Mouse (Mus musculus): ENCODE data around the gene Prkar1b. TPM values are rescaled to one million over a fixed set of nuclear protein-coding genes. Genes with fewer than 3 reads are reported as not detected.

Gene Prkar1b
- polyA plus RNA-seq, 1 experiment from 2014 or later = 0.75 TPM

GRCm38 (mm10) chr5:139034746-139035145 is 115.1 kb downstream of the Prkar1b start:
- WGBS (ENCODE audit: missing documents) = 88% methylated on average over 6 of the region's 6 CpGs
- no peak overlapping the region for H3K4me3 ChIP-seq (ENCODE audit: inconsistent target)
- H3K79me2 ChIP-seq (ENCODE audit: inconsistent target) = no peaks in the 10 kb centered on the region
- H3K27ac ChIP-seq = no peak overlapping the region
- no peaks in the 10 kb centered on the region for H3K36me3 ChIP-seq (ENCODE audit: inconsistent target)

DNA sequence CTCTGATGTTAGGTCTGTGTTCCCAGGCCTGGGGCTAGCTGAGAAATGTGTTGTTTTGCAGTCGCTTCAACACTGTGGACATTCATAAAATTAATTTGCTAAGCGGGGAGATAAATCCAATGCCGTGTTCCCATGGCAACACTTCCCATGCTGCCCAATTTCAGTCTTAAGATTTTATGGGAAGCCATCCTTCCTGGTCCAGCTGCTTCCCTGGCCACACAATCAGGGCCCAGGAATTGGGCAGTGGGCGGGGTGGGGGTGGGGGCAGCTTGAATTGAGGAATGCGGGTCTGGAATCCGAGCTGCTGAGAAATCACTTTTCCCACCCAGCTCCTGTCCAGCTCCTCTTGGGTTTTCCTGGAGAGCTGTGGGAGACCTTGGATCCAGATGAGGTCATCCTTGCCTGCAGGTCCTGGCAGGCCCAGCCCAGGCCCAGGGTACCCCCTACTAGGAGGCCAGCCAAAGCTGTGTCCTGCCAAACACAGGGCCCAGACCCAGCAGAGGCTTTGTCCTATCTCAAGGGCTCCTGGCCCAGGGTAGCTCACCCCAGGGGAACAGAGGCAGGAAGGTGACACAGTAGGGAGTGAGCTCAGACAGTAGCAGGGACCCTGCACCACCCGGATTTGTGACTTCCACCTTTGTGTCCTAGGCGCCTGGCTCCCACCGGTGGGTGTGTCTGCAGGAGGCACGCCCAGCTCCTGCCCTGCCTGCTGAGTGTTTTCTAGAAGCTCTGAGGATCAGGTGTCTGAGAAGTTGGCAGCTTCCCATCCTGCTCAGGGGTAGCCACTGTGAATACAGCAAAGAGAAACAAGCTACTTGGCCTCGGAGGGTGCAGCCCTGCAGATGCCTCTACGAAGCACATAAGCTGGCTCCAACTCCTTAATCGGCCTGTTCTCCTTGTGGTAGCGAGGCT is 116.1 kb downstream of the Prkar1b start:
- 89% methylated on average over 14 of the region's 14 CpGs for WGBS (ENCODE audit: missing documents)
- no peak overlapping the region for H3K4me3 ChIP-seq (ENCODE audit: inconsistent target)
- H3K79me2 ChIP-seq (ENCODE audit: inconsistent target) = no peaks in the 10 kb centered on the region
- H3K27ac ChIP-seq = no peak overlapping the region
- no peaks in the 10 kb centered on the region for H3K36me3 ChIP-seq (ENCODE audit: inconsistent target)

DNA sequence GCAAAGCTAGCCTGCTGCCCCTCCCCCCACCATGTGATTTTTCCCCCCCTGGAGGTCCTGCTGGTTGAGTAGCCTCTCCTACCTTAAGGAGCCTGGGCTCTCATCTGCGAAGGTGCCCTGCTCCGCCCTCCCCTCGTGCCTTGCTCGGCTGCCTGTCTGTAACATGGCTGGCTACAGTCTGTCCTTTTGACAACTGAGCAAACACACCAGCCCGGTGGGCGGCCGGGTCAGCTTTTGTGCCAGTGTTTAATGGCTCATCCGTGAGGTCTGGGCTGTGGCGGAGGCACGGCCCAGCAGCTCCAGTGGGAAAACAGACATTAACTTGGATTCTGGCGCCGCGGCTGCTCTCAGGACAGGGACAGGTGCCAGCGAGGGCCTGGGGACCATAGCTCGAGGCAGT is 122.2 kb downstream of the Prkar1b start:
- H3K4me3 ChIP-seq (ENCODE audit: inconsistent target) = no peak overlapping the region
- no peaks in the 10 kb centered on the region for H3K79me2 ChIP-seq (ENCODE audit: inconsistent target)
- WGBS (ENCODE audit: missing documents) = 97% methylated on average over 15 of the region's 15 CpGs
- no peaks in the 10 kb centered on the region for H3K36me3 ChIP-seq (ENCODE audit: inconsistent target)
- H3K27ac ChIP-seq = no peak overlapping the region

DNA sequence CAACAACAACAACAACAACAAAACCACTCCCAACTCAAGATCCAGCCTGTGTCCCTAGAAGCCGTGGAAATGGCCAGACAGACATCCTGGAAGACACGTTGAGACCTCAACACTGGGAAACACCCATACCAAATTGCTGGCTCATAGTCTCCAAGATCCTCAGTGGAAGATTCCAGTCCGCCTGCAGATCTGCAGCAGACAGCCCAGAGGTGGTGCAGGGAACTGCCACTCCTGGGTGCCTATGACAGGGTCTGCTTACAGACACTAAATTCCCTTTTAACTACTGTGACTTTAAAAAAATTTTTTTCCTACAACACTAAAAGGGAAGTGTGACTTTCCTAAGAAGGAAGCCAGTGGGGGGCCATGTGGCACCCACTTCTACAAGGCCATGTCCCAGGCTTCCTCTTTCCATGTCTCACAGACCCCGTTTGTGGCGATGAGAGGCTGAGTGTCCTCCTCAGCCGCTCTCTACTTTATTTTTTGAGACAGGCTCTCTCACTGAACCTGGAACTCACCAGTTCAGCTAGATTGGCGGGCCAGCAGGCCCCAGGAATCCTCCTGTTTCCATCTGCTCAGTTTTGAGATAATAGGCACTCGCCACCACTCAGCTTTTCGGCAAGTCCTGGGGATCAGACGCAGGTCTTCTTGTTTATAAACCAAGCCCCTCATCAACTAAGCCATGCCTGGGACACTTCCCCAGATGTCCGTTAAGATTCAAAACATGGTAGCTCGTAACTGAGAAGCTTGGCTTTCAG is 125.3 kb downstream of the Prkar1b start:
- WGBS (ENCODE audit: missing documents) = 28% methylated on average over 12 of the region's 12 CpGs
- peak overlapping the region; percentile 81 for H3K27ac ChIP-seq
- no peaks in the 10 kb centered on the region for H3K36me3 ChIP-seq (ENCODE audit: inconsistent target)
- no peaks in the 10 kb centered on the region for H3K79me2 ChIP-seq (ENCODE audit: inconsistent target)
- H3K4me3 ChIP-seq (ENCODE audit: inconsistent target) = no peak overlapping the region

- Histone ChIP-seq H3K79me2 (ENCODE audit: inconsistent target) (no peaks in the 10 kb centered on the region), H3K36me3 (ENCODE audit: inconsistent target) (no peaks in the 10 kb centered on the region), H3K4me3 (ENCODE audit: inconsistent target) (no peak overlapping the region), H3K27ac (no peak overlapping the region)
- WGBS (ENCODE audit: missing documents) = 90% methylated on average over 6 of the region's 6 CpGs
Measured at GRCm38 (mm10) chr5:139020595-139020994, 129.2 kb downstream of the Prkar1b start.

- H3K79me2 ChIP-seq (ENCODE audit: inconsistent target) = no peaks in the 10 kb centered on the region
- no peak overlapping the region for H3K4me3 ChIP-seq (ENCODE audit: inconsistent target)
- no peaks in the 10 kb centered on the region for H3K36me3 ChIP-seq (ENCODE audit: inconsistent target)
- H3K27ac ChIP-seq = peak overlapping the region; percentile 38
- WGBS (ENCODE audit: missing documents) = 65% methylated on average over 15 of the region's 15 CpGs
Measured at GRCm38 (mm10) chr5:139017371-139018124, 132.3 kb downstream of the Prkar1b start.

DNA sequence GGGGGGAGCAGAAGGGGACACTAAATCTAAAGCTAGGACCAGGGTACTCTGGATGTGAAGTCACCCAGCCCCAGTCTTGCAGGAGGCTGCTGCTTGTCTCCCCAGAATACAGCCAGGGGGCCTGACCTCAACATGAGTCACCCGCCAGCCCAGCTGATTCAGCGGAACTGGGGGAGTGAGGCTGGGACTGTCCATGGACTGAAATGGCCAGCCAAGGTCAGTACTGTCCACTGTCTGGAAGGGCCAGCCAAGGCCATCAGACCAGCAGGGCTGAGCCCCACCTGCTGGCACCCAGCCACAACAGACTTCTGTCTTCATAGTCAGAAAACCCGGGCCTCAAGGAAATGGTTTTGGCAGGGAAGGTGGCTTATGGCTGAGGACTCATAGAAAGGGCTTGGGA is 134.7 kb downstream of the Prkar1b start:
- H3K27ac ChIP-seq = peak overlapping the region; percentile 59
- H3K36me3 ChIP-seq (ENCODE audit: inconsistent target) = no peaks in the 10 kb centered on the region
- H3K4me3 ChIP-seq (ENCODE audit: inconsistent target) = no peak overlapping the region
- no peaks in the 10 kb centered on the region for H3K79me2 ChIP-seq (ENCODE audit: inconsistent target)
- WGBS (ENCODE audit: missing documents) = 5% methylated on average over 3 of the region's 3 CpGs

DNA sequence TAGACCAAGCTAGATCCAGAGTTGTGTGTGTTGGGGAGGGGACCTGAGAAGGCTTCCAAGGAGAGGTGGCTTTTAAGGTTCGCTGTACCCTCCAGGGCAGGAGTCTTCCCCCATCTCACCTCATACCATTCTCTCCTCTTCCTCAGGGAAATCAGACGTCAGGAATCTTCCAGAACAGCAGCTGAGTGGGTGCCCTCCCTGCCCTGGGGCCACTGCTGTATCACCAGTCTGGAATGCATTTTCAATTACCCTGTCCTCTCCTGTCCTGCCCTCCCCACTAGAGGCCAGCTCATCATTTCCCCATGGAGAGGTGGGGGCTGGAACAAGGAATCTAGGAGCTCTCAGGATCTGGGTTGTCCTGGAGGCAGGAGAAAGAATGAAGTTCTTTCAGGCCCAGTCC is 139.2 kb downstream of the Prkar1b start:
- no peaks in the 10 kb centered on the region for H3K79me2 ChIP-seq (ENCODE audit: inconsistent target)
- H3K4me3 ChIP-seq (ENCODE audit: inconsistent target) = no peak overlapping the region
- H3K27ac ChIP-seq = no peak overlapping the region
- 75% methylated on average over 2 of the region's 2 CpGs for WGBS (ENCODE audit: missing documents)
- H3K36me3 ChIP-seq (ENCODE audit: inconsistent target) = no peaks in the 10 kb centered on the region

DNA sequence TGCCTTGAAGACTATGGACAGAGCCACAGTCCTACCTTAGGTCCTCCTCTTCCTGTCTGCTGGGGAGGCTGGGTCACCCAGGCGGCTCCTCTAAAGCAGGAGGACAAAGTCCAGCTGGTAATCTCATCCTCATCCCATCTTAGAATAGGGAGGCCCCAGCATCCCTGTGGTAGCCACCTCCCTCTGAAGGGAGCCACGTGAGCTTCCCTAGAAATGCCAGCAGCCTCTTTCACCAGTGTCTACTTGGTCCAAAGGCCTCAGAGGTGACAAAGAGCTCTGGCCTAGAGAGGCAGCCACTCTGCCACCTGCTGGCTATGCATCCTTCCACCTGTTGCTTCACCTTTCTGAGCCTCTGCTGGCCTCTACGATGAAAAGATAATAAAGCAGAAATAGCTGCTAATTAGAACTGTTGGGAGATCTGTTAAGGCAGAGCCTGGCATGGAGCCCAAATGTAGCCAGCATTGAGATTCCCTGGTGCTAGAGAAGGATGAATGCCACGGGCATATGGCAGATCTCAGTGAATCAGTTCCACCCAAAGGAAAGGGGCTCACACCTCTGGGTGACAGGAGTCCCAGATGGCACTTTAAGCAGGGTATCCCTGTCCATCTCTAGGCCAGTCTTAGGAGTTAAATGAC is 142.5 kb downstream of the Prkar1b start:
- Histone ChIP-seq H3K36me3 (ENCODE audit: inconsistent target) (no peaks in the 10 kb centered on the region), H3K79me2 (ENCODE audit: inconsistent target) (no peaks in the 10 kb centered on the region), H3K27ac (no peak overlapping the region), H3K4me3 (ENCODE audit: inconsistent target) (no peak overlapping the region)
- WGBS (ENCODE audit: missing documents) = 71% methylated on average over 4 of the region's 4 CpGs

- Histone ChIP-seq H3K27ac (no peak overlapping the region), H3K4me3 (ENCODE audit: inconsistent target) (no peak overlapping the region), H3K36me3 (ENCODE audit: inconsistent target) (no peaks in the 10 kb centered on the region), H3K79me2 (ENCODE audit: inconsistent target) (no peaks in the 10 kb centered on the region)
- WGBS (ENCODE audit: missing documents) = 86% methylated on average over 6 of the region's 6 CpGs
Measured at GRCm38 (mm10) chr5:139004588-139004987, 145.2 kb downstream of the Prkar1b start.

GRCm38 (mm10) chr5:138999716-139000115 is 150.1 kb downstream of the Prkar1b start:
- H3K27ac ChIP-seq = no peak overlapping the region
- WGBS (ENCODE audit: missing documents) = 77% methylated on average over 7 of the region's 7 CpGs
- H3K36me3 ChIP-seq (ENCODE audit: inconsistent target) = no peaks in the 10 kb centered on the region
- H3K4me3 ChIP-seq (ENCODE audit: inconsistent target) = no peak overlapping the region
- H3K79me2 ChIP-seq (ENCODE audit: inconsistent target) = no peaks in the 10 kb centered on the region

GRCm38 (mm10) chr5:138997936-138998580 is 151.7 kb downstream of the Prkar1b start:
- H3K79me2 ChIP-seq (ENCODE audit: inconsistent target) = no peaks in the 10 kb centered on the region
- H3K27ac ChIP-seq = no peak overlapping the region
- WGBS (ENCODE audit: missing documents) = 2% methylated on average over 30 of the region's 30 CpGs
- H3K4me3 ChIP-seq (ENCODE audit: inconsistent target) = peak overlapping the region; percentile 3; the same call in 1 of the 2 replicates
- H3K36me3 ChIP-seq (ENCODE audit: inconsistent target) = no peaks in the 10 kb centered on the region

GRCm38 (mm10) chr5:138997171-138997788 is 152.5 kb downstream of the Prkar1b start, which contains the start of gene Pdgfa:
Pdgfa (minus strand) TSS chr5:138997370.
- H3K27ac ChIP-seq = no peak within 1 kb of the TSS
- WGBS (ENCODE audit: missing documents) = 17% methylated on average over 48 of the region's 48 CpGs
- H3K4me3 ChIP-seq (ENCODE audit: inconsistent target) = peak within 1 kb of the TSS; percentile 3; the same call in 1 of the 2 replicates
- no peaks in the 10 kb centered on the region for H3K79me2 ChIP-seq (ENCODE audit: inconsistent target)
- H3K36me3 ChIP-seq (ENCODE audit: inconsistent target) = no peaks in the 10 kb centered on the region

All from macrophage (primary cell).